Mouse (Mus musculus) Patski (cell line): Measurements from ENCODE around the gene Faf1. TPM values are rescaled to one million over a fixed set of nuclear protein-coding genes. Genes with fewer than 3 reads are reported as not detected.

ENCODE experiments used
- ATAC-seq: fragments of 100-300 bp; one replicate; pipeline ENCODE4 v1.8.0; 2021
- CTCF ChIA-PET: fragments of 350-600 bp; sonication (Branson Sonifier 250); formaldehyde crosslinking; loops from one replicate; lab custom pipeline; 2022; ENCODE audit warnings: inconsistent platforms; lab: Charles Lee
- POLR2A ChIA-PET: fragments of 350-600 bp; sonication (Branson Sonifier 250); formaldehyde crosslinking; loops from one replicate; lab custom pipeline; 2022; ENCODE audit warnings: antibody characterized with exemption, inconsistent platforms; lab: Charles Lee
- DNase-seq: peaks from one replicate; pipeline ENCODE4 v3.0.0-alpha.2; 2011; ENCODE audit warnings: low read depth, low spot score
- H3K27me3 ChIP-seq: fragments of 371-371 bp; one replicate; pipeline ENCODE4 v1.5.1; 2021
- CTCF ChIP-seq: fragments of 100-300 bp; IDR thresholded peaks from one replicate; pipeline ENCODE4 v1.5.1; 2021
- in situ Hi-C: fragments of 300-500 bp; cut with MboI; formaldehyde crosslinking; loops from 3 replicates; pipeline ENCODE4 v1.11.1; 2018; ENCODE audit warnings: low pct_unique_long_range_greater_than_20kb, mixed read lengths
- polyA plus RNA-seq: library from polyadenylated mRNA; unstranded; gene quantifications from one replicate; pipeline ENCODE4 v1.2.3, GENCODE M21; 2021

Gene Faf1
- polyA plus RNA-seq, 1 experiment from 2014 or later, result 27.2 TPM

- in situ Hi-C loops, result no loop called here
- TF ChIP-seq CTCF, result no peak
- no peak for DNase-seq
- ChIA-PET POLR2A (no interaction called here), CTCF (no interaction called here)
- no peaks in the 10 kb centered on the region for H3K27me3 ChIP-seq
- ATAC-seq, result no peak
These were observed 284.0 kb downstream of the Faf1 start for GRCm38 (mm10) chr4:109960201-109960935.

DNA sequence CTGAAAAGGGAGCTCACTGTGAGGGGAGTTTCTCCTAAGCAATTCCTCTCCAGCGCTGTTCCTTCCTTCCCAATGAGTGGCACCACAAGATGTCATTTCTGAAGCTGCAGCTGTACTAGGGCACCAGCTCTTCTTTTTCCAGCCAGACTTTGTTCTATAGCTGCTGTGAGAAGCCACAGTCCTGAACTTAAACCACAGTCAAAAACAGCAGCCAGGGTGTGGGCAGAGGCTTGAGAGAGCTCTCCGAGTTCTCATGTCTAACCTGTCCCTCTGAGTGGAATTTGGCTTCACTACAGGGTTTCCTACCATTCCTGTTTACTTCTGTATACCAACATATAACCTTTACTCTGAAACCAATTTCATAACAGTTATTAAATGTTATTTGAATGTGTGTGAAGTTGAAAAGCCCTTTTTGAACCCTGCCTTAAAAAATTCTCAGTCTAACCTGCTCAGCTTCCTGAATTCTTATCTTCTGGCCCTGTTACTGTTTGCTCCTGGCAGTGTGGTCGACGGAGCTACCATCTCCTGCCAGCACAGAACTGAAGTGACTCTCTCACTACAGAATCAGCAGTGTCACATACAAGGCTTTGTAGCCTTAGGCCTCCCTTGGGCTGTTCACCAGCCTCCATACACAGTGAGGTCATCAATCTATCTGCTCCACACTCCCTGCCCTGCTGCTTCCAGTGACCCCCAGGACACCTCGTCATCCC lies 287.3 kb downstream of the Faf1 start:
- in situ Hi-C loops, result no loop called here
- CTCF ChIA-PET, result interaction anchor here (0.6 kb wide), 1 partner anchor 23 kb away, joined by 3 read pairs; no protein-coding TSS in a partner anchor

GRCm38 (mm10) chr4:109969561-109969960 lies 293.2 kb downstream of the Faf1 start:
- in situ Hi-C loops, result no loop called here
- no peak for ATAC-seq
- no peak for TF ChIP-seq CTCF
- no peak for DNase-seq
- CTCF ChIA-PET, result no interaction called here
- POLR2A ChIA-PET, result interaction anchor here (0.6 kb wide), 1 partner anchor 24 kb away, joined by 3 read pairs; no protein-coding TSS in a partner anchor
- no peaks in the 10 kb centered on the region for H3K27me3 ChIP-seq

More for the DNA sequence above, 287.3 kb downstream of the Faf1 start:
- no peaks in the 10 kb centered on the region for H3K27me3 ChIP-seq
- TF ChIP-seq CTCF, result no peak
- POLR2A ChIA-PET, result no interaction called here
- ATAC-seq (no peak), DNase-seq (no peak)

GRCm38 (mm10) chr4:109973991-109974654 lies 297.7 kb downstream of the Faf1 start:
- in situ Hi-C loops, result no loop called here
- no peaks in the 10 kb centered on the region for H3K27me3 ChIP-seq
- POLR2A ChIA-PET, result no interaction called here
- ATAC-seq (no peak), DNase-seq (no peak)
- CTCF ChIA-PET, result no interaction called here
- TF ChIP-seq CTCF, result no peak

GRCm38 (mm10) chr4:109974655-109975380 lies 298.4 kb downstream of the Faf1 start:
- DNase-seq, result no peak
- TF ChIP-seq CTCF, result no peak
- ChIA-PET POLR2A (no interaction called here), CTCF (no interaction called here)
- in situ Hi-C loops, result no loop called here
- ATAC-seq, result no peak
- H3K27me3 ChIP-seq, result no peaks in the 10 kb centered on the region

- in situ Hi-C loops, result no loop called here
- POLR2A ChIA-PET, result no interaction called here
- CTCF ChIA-PET, result no interaction called here
- TF ChIP-seq CTCF, result no peak
- ATAC-seq (no peak), DNase-seq (no peak)
- no peaks in the 10 kb centered on the region for H3K27me3 ChIP-seq
These were observed 299.2 kb downstream of the Faf1 start for GRCm38 (mm10) chr4:109975381-109976240.

- TF ChIP-seq CTCF, result no peak
- in situ Hi-C loops, result no loop called here
- no peaks in the 10 kb centered on the region for H3K27me3 ChIP-seq
- ATAC-seq (no peak), DNase-seq (no peak)
- POLR2A ChIA-PET, result no interaction called here
- CTCF ChIA-PET, result no interaction called here
These were observed 300.1 kb downstream of the Faf1 start for GRCm38 (mm10) chr4:109976273-109977147.

DNA sequence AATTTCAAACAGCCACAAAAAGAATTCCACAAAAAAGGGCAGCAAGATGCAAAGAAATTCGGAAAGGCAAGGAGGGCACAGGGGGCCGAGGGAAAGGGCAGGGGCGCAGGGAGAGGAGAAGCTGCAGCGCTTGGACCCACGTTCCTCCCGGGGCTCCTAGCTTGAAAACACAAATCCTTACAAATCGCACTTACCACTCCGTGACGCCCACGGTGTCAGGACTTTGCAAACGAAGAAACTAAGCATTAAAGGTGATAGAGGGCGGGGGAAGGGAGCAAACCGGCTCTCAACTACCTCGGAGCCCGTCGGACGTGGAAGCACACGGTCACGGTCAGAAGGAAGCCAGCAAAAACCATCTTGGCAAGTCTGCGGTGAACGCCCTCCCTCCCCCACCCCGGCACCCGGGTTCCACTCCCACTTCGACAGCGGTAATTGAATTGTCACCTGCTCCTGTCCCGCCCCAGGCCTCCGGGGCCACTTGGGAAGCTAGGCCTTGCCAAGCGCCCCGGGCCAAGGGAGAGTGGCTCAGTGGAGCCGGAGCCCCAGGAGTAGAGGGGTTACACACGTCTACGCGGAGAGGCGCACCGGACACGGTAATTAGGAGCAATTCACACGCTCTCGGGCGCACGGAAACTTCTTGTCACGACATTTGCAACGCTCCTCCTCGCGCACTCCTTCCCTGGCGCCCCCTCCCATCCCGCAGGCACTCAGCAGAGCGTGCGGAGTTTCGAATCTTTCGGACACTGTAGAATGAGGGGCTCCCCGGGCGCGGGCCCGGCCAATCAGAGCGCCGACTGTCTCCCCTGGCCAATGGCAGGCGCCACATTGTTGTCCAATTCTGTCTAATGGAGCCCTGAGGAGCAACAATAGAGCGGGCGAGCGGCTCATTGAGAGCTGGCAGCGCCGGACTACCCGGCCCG lies 301.0 kb downstream of the Faf1 start, which contains the start of gene Dmrta2:
Gene Dmrta2 (plus strand): TSS at position 906 of the 920 bp plus-strand sequence.
- H3K27me3 ChIP-seq, result no peaks in the 10 kb centered on the region
- ChIA-PET POLR2A (no interaction called here), CTCF (no interaction called here)
- TF ChIP-seq CTCF, result no peak
- in situ Hi-C loops, result no loop called here
- ATAC-seq (peak; percentile 98), DNase-seq (peak; percentile 44)
